Mouse (Mus musculus) myocyte (in vitro differentiated cells): ENCODE measurements around the gene Stoml2. TPM values are rescaled to one million over a fixed set of nuclear protein-coding genes. Genes with fewer than 3 reads are reported as not detected.

Experiments
- H3K27me3 ChIP-seq: one replicate; pipeline ENCODE4 v1.6.1; 2011; ENCODE audit not compliant: control insufficient read depth, insufficient read depth, insufficient read length
- H3K36me3 ChIP-seq: one replicate; pipeline ENCODE4 v1.6.1; 2011; ENCODE audit not compliant: control insufficient read depth, insufficient read depth
- H3K4me2 ChIP-seq: one replicate; pipeline ENCODE4 v1.6.1; 2011; ENCODE audit warnings: low read depth, control low read depth
- H3K4me3 ChIP-seq: one replicate; pipeline ENCODE4 v1.5.1; 2011; ENCODE audit warnings: mild to moderate bottlenecking, control low read depth, moderate library complexity
- H3K79me2 ChIP-seq: one replicate; pipeline ENCODE4 v1.6.1; 2011; ENCODE audit not compliant: control insufficient read depth, insufficient read depth
- H3ac ChIP-seq: one replicate; pipeline ENCODE4 v1.6.1; 2011; ENCODE audit not compliant: control insufficient read depth, insufficient read length
- CEBPB ChIP-seq: IDR thresholded peaks from 2 replicates; pipeline ENCODE4 v1.6.1; 2011; ENCODE audit warnings: mild to moderate bottlenecking, moderate library complexity; ENCODE audit not compliant: poor library complexity, insufficient read depth, severe bottlenecking
- E2F4 ChIP-seq: IDR thresholded peaks from one replicate; pipeline ENCODE4 v1.6.1; 2011; ENCODE audit warnings: mild to moderate bottlenecking, control low read depth, moderate library complexity; ENCODE audit not compliant: insufficient read depth
- MAX ChIP-seq: IDR thresholded peaks from one replicate; pipeline ENCODE4 v1.6.1; 2011; ENCODE audit warnings: low read depth, mild to moderate bottlenecking, control low read depth
- MYOD1 ChIP-seq, 3 experiments: IDR thresholded peaks; one replicate each; pipeline ENCODE4 v1.6.1; 2011; ENCODE audit warnings: control low read depth in 2 of 3, low read depth in 2 of 3, mild to moderate bottlenecking in 2 of 3, moderate library complexity in 1 of 3; ENCODE audit not compliant: insufficient read length in 2 of 3, control insufficient read depth in 1 of 3
- MYOG ChIP-seq, 3 experiments: IDR thresholded peaks; one replicate each; pipeline ENCODE4 v1.6.1; 2011; ENCODE audit warnings: control low read depth in 2 of 3, low read depth in 2 of 3, mild to moderate bottlenecking in 2 of 3; ENCODE audit not compliant: insufficient read length in 2 of 3, control insufficient read depth in 1 of 3, insufficient read depth in 1 of 3
- POLR2A ChIP-seq: IDR thresholded peaks from one replicate; pipeline ENCODE4 v1.6.1; 2011; ENCODE audit warnings: low read depth, mild to moderate bottlenecking, control low read depth, moderate library complexity; ENCODE audit not compliant: insufficient read length
- POLR2AphosphoS2 ChIP-seq: IDR thresholded peaks from one replicate; pipeline ENCODE4 v1.6.1; 2011; ENCODE audit warnings: low read depth, control low read depth; ENCODE audit not compliant: insufficient read length
- REST ChIP-seq: IDR thresholded peaks from one replicate; pipeline ENCODE4 v1.6.1; 2011; ENCODE audit warnings: mild to moderate bottlenecking, control low read depth, moderate library complexity; ENCODE audit not compliant: insufficient read depth, insufficient read length
- SRF ChIP-seq: IDR thresholded peaks from one replicate; pipeline ENCODE4 v1.6.1; 2011; ENCODE audit warnings: low read depth; ENCODE audit not compliant: control insufficient read depth, insufficient read length
- TCF12 ChIP-seq: IDR thresholded peaks from one replicate; pipeline ENCODE4 v1.6.1; 2011; ENCODE audit warnings: mild to moderate bottlenecking, control low read depth; ENCODE audit not compliant: poor library complexity, insufficient read depth, severe bottlenecking
- TCF3 ChIP-seq: IDR thresholded peaks from one replicate; pipeline ENCODE4 v1.6.1; 2011; ENCODE audit warnings: low read depth, control low read depth; ENCODE audit not compliant: insufficient read length
- USF1 ChIP-seq: IDR thresholded peaks from one replicate; pipeline ENCODE4 v1.6.1; 2011; ENCODE audit warnings: low read depth, mild to moderate bottlenecking, control low read depth, moderate library complexity
- polyA plus RNA-seq: library from polyadenylated mRNA; unstranded; fragments of >200 nt; fragmentation: generic; extraction: Trizol; gene quantifications from one replicate; pipeline ENCODE4 v1.2.1, GENCODE M21; 2012; ENCODE audit warnings: missing spikeins

Gene Stoml2
- polyA plus RNA-seq, 1 experiment, result 113 TPM

- Histone ChIP-seq H3K4me3 (peak within 1 kb of the TSS; percentile 32), H3K27me3 (no peaks in the 10 kb centered on the region), H3K4me2 (peak within 1 kb of the TSS; percentile 95), H3K36me3 (no peaks in the 10 kb centered on the region), H3ac (no peak within 1 kb of the TSS), H3K79me2 (peaks cover 2% of the 10 kb centered on the region)
- TF ChIP-seq POLR2A (peak; percentile 49), MAX (no peak), REST (no peak), E2F4 (no peak), TCF3 (no peak), CEBPB (no peak), TCF12 (no peak), SRF (no peak), MYOD1 (IDR thresholded peaks at IDR 0.05; ENCODE audit: control insufficient read depth in 1 of 3, insufficient read length in 2 of 3, low read depth in 2 of 3) (peak in 2 of 3 experiments; percentile 12 to 20), MYOG (IDR thresholded peaks at IDR 0.05; ENCODE audit: control insufficient read depth in 1 of 3, insufficient read depth in 1 of 3, insufficient read length in 2 of 3, low read depth in 2 of 3) (no peak), POLR2AphosphoS2 (peak; percentile 82), USF1 (no peak)
Measured at GRCm38 (mm10) chr4:43025084-43025960, 6.2 kb downstream of the Stoml2 start, which contains the start of gene Pigo. Pigo (minus strand) TSS chr4:43025819.

- Histone ChIP-seq H3ac (no peak overlapping the region), H3K27me3 (no peaks in the 10 kb centered on the region), H3K36me3 (no peaks in the 10 kb centered on the region), H3K4me2 (peak overlapping the region; percentile 95), H3K79me2 (no peaks in the 10 kb centered on the region), H3K4me3 (peak overlapping the region; percentile 32)
- TF ChIP-seq TCF12, result no peak
- no peak for TF ChIP-seq MYOD1 (IDR thresholded peaks at IDR 0.05; ENCODE audit: control insufficient read depth in 1 of 3, insufficient read length in 2 of 3, low read depth in 2 of 3)
- TF ChIP-seq SRF, result no peak
- TF ChIP-seq E2F4, result no peak
- TF ChIP-seq POLR2AphosphoS2, result no peak
- no peak for TF ChIP-seq POLR2A
- no peak for TF ChIP-seq MAX
- TF ChIP-seq MYOG (IDR thresholded peaks at IDR 0.05; ENCODE audit: control insufficient read depth in 1 of 3, insufficient read depth in 1 of 3, insufficient read length in 2 of 3, low read depth in 2 of 3), result no peak
- no peak for TF ChIP-seq TCF3
- TF ChIP-seq REST, result no peak
- no peak for TF ChIP-seq USF1
- no peak for TF ChIP-seq CEBPB
Measured at GRCm38 (mm10) chr4:43024673-43025072, 6.8 kb downstream of the Stoml2 start.

- H3K4me3 ChIP-seq, result no peak overlapping the region
- no peak overlapping the region for H3ac ChIP-seq
- no peak for TF ChIP-seq CEBPB
- no peaks in the 10 kb centered on the region for H3K79me2 ChIP-seq
- H3K27me3 ChIP-seq, result no peaks in the 10 kb centered on the region
- H3K36me3 ChIP-seq, result no peaks in the 10 kb centered on the region
- no peak overlapping the region for H3K4me2 ChIP-seq
Measured at GRCm38 (mm10) chr4:43021341-43021740, 10.2 kb downstream of the Stoml2 start.

- no peaks in the 10 kb centered on the region for H3K79me2 ChIP-seq
- no peak overlapping the region for H3K4me2 ChIP-seq
- TF ChIP-seq E2F4 (no peak), CEBPB (no peak), MYOG (IDR thresholded peaks at IDR 0.05; ENCODE audit: control insufficient read depth in 1 of 3, insufficient read depth in 1 of 3, insufficient read length in 2 of 3, low read depth in 2 of 3) (no peak), SRF (no peak), POLR2A (no peak), MAX (no peak), TCF12 (no peak), REST (no peak), POLR2AphosphoS2 (no peak), USF1 (no peak)
- no peak overlapping the region for H3K4me3 ChIP-seq
- H3K36me3 ChIP-seq, result no peaks in the 10 kb centered on the region
- H3K27me3 ChIP-seq, result no peaks in the 10 kb centered on the region
- H3ac ChIP-seq, result no peak overlapping the region
Measured at GRCm38 (mm10) chr4:43020876-43021275, 10.6 kb downstream of the Stoml2 start.
